Mouse (Mus musculus) olfactory bulb, adult 2 months (tissue): Measurements from ENCODE around the gene Capn8.

Experiments used
- CTCF ChIP-seq: fragments of 200-500 bp; IDR thresholded peaks from 2 replicates; pipeline ENCODE4 v1.5.1; 2012; ENCODE audit warnings: low read depth, mild to moderate bottlenecking, low read length, moderate library complexity; ENCODE audit not compliant: insufficient read depth
- POLR2A ChIP-seq: fragments of 200-500 bp; IDR thresholded peaks from 2 replicates; pipeline ENCODE4 v1.6.1; 2012; ENCODE audit warnings: mild to moderate bottlenecking, low read depth, low read length, moderate library complexity; ENCODE audit not compliant: insufficient read depth

- peak; percentile 69 for TF ChIP-seq CTCF
- peak; percentile 36; the same call in 1 of the 2 replicates for TF ChIP-seq POLR2A
Measured at GRCm38 (mm10) chr1:182516758-182517676, 47.8 kb upstream of the Capn8 start, which contains the start of gene Capn2.
